Mouse (Mus musculus) thymus, postnatal 25 days (tissue): ENCODE results near the gene Grin2d.

ENCODE experiments used
- DNase-seq: peaks from one replicate; pipeline ENCODE4 v3.0.0; 2022

Gene Grin2d

DNA sequence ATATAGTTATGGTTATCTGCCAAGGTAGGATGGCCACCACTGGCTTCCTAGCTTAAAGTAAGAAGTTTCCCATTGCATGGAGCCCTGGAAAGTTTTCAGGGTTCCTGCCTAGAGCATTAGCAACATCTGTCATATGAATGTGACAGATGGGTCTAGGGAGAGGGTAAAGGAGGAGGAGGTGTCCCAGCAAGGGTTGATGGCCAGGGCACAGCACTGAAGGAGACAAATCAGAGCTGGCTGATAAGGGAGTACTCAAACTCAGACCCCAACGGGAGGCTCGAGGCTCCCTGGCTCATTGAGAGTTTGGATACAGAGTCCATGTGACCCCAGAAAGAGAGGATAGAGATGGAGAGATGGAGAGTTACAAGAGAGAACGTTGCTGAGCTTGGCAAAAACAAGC is 27.5 kb downstream of the Grin2d start:
- no peak for DNase-seq

DNA sequence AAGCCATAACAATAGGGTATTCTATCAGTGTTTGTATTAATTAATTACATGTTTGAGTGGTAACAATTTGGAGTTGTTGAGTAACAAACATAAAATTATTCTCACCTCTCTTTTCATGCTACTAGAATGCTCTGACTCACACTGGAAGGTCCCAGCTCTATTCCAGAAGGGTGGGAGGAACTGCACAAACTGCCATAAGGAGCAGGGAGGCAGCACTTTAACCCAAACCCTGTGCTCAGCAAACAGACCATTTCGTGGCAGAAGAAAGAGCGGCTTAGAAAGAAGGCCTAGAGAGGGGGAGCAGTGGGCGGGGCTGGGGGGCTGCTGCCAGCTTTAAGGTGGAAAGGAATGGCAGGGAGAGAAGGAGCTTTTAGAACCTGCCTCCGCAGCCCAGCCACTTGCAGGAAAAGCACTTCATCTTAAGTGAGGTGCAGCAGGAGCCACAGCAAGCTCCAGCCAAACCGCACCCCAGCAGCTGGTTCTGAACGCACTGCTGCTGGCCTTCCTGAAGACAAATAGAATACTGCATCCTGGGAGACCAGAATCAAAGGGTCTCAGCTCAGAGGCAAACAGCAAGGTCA is 29.6 kb downstream of the Grin2d start:
- DNase-seq, result no peak

DNA sequence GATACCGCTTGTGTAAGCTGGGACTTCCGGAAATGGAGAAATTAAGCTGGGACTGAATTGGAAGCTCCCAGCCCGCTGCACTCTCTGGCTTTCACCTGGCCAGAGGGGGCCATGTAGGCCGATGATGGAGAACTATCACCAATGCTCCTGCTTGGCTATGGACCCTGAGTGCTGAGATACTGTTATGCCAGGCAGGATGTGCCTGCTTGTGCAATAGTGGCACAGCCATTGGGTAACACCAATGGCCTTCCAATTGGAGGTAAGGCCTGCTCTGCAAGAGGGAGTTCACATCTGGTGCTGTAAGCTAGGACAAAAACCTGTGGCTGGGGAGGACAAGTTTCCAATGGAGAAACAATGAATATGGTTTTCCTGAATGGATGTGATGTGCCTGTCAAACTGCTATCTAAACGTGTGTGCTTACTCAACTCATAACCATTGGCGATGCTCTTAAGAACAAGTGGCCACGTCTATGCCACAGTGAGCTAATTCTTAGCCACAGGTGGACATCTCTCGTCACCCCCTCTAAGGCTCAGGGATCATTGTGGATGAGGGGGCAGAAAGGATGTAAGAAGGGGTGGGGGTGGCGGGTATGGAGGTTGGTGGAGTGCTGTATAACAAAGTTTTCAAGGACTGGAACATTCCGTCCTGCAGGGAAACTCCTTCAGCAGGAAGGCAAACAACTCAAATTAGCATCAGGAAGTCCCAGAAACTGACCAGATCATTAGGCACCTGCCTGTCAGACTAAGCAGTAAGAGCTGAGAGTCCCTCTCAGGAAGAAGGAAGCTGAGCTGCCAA is 35.0 kb downstream of the Grin2d start:
- DNase-seq, result no peak

DNA sequence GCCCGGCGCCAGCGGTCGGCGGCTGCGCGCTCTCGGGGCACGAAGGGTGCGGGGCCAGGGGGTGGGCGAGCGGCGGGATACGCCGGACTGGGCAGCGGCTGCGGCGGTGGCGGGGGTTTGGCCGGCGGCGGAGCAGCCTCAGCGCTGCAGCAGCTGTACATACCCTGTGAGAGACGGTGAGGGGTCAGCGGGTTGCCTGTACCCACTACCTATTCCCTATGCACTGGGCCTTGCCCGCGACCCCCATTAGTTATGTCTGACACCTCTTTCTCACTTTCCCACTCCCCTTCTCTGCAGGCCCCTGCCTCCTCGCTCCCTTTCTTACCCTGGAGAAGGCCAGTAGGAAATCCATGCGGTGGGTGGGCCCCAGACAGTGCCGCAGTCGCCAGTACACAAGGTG is 44.3 kb downstream of the Grin2d start:
- no peak for DNase-seq

DNA sequence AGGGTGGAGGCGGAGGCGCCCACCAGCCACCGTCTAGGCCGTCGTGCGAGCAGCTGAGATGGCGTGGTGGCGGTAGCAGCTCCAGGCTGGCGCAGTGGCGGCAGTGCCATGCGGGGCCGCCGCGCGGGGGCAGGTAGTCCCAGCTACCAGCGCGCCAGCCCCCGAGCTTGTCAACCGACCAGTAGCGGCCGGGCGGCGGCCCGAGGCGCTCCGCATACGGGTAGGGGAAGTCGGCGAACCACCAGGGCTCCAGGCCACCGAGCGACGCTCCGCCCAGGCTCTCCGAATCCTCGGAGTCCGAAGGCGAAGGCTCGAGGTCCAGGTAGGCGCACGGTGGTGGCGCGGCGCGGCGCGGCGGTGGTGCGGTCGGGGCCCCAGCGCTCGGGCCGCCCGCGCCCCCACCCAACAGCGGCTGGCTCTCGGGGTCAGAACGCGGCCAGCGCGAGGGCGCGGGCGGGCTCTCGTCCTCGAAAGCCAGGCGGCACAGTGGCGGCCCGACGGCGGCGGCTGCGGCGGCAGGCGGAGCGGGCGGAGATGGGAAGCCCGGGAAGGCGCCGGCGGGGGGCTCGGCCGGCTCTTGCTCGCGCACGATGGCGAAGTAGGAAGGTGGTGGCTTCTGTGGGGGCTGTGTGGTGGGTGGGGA is 44.9 kb downstream of the Grin2d start:
- no peak for DNase-seq

DNA sequence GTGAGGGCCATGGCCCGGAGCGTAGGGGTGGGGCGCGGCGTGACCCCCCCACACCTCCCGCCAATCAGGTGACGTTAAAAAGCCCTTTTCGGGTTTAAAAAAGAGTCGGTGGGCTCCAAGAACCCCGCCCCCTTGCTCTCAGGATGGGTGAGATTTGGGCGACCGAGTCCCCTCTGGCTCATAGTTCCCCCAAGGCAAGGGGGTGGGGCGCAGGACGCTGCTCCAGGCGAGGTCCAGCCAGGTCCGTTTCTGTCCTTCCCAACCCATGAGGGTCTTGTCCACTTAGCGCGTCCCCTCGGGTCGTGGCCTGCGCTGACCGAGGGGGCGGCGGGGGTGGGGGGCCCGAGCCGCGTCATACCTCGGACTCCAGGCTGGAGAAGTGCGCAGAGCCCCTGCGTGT is 45.8 kb downstream of the Grin2d start:
- DNase-seq, result no peak

DNA sequence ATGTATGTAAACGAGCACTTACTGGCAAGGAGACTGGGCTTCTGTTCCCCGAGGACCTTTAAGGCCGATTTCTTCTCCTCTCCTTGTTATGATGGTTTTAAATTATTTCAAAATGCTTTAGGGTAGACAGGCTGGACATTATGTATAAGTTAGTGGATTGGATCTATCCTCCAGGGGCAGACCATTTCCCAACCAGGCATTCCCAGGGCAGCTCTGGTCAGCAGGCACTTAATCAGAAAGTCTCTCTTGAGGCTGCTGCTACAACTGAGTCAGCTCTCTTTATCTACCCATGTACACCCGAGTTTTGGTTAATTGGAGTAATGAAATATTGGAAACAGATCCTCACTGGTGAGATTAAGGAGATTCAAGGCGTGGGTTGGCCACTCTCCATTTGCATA is 47.1 kb downstream of the Grin2d start:
- no peak for DNase-seq

DNA sequence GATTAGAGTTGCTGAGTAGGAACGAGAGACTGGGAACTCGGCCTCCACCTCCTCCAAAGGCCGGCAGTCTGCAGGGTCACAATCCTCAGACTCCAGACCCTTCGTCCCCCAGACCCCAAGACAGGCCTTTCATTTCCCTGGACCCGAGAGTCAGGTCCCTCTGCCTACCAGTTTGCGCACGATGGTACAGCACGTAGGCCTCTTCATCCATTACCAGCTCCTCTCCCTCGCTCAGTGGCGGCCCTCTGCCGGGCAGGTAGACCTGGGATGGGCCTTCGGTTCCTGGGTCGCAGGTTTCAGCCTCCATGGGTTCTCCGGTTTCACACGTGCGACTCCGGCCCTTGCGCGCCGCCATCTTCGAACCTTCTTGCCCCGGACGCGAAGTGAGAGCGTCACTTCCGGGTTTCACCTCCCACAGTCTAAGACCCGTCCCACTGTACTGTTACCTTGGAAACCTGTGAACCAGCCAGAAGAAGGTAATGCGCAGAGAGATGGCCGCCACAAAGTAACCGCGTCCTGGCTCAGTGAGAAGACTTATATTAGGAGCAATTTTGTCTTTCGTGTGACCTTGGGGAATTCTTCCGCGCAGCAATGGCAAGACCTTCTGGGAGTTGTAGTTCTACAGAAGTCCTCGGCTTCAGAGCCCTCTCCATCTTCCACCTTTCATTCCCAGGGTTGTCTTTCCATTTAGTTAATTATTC is 47.6 kb downstream of the Grin2d start, which contains the start of gene Grwd1:
Gene Grwd1, minus strand, starts transcription at position 518 of the 701 bp plus-strand sequence.
- peak; percentile 79 for DNase-seq

DNA sequence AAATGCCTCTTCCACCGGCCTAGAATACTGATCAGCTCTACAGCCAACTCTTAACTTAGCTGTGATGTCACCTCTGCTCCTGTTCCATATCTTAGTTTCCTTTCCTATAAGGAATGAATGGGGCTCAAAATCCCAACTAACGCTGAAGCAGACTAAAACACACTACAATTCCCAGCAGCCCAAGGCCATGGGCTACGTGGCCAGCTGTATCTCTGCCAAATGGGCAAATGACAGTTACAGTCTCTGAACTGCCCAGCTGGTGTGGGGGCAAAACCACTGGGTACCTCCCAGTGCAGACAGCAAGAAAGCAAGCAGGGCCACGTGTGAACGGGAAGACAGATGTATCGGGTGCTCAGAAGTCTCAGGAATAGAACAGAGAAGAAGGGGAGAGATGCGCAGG is 51.5 kb downstream of the Grin2d start:
- no peak for DNase-seq

DNA sequence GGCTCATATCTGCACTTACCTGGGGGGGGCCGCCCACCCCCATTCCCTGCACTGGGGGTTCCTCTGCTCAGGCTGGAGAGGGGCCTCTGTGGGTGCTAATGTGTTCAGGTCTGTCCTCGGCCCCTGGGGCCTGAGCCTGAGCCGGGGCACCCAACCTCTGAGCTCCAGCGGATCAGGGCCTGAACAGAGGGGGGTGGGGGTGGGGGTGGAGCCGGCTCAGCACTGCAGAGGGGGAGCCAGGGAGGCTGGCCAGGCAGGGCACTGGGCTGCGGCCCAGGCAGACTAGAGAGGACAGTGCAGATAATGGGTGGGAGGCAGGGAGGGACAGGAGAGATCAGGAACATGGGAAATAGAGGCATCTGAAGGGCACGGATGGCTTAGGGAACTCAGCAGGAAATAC is 53.6 kb downstream of the Grin2d start, which contains the start of gene Kcnj14:
Gene Kcnj14, minus strand, starts transcription at position 185 of the 400 bp plus-strand sequence.
- DNase-seq, result no peak

DNA sequence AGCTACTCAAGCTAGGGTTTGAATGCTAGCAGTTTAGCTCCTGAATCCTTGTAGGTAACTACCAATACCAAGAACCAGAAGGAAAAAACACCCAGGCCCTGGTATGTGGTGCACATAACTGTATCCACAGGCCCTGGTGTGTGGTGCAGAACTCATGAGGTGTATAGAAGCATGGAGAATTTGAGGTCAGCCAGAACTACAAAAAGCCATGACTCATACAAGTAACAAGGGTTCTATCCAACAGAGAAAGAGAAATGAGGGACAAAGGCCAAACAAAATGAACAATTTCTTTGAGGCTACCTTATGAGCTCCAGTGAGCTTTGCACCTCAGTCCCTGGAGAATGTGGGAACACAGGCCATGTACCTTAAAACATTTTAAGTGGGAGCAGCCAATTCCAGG is 57.3 kb downstream of the Grin2d start:
- no peak for DNase-seq

DNA sequence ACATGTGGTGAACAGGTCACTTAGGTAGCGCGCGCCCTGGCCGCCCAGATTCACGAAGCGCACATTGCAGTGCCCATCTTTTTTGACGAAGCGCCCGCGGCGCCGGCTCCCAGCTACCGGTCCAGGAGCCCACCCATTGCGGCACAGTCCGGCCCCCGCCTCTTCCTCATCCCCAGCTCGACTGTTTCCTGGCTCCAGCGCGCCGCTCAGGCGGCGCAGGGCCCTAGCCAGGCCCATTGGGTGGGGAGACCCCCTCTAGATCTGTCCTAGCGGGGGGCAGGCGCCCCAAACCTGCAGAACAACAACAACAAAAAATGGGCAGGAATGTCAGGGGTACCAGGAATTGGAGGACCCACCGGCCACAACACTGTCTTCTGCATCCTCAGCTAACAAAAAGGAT is 58.3 kb downstream of the Grin2d start:
- DNase-seq, result no peak

DNA sequence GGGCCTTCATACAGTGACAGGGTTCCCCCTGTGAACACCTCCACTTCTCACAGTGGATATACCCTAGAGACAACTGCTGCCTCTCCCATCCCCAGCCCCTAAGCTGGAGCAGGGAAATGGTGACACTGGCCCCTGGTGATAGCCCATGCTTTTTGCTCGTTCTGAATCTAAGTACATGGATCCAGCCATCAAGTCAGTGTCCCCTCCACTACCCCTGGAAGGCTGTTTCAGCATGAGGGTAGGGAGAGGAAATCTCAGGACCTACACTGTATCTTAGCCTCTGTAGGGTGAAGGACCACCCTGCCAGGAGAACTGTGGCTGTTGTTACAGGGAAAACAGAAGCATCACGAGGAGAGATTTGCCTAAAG is 62.2 kb downstream of the Grin2d start:
- DNase-seq, result no peak

DNA sequence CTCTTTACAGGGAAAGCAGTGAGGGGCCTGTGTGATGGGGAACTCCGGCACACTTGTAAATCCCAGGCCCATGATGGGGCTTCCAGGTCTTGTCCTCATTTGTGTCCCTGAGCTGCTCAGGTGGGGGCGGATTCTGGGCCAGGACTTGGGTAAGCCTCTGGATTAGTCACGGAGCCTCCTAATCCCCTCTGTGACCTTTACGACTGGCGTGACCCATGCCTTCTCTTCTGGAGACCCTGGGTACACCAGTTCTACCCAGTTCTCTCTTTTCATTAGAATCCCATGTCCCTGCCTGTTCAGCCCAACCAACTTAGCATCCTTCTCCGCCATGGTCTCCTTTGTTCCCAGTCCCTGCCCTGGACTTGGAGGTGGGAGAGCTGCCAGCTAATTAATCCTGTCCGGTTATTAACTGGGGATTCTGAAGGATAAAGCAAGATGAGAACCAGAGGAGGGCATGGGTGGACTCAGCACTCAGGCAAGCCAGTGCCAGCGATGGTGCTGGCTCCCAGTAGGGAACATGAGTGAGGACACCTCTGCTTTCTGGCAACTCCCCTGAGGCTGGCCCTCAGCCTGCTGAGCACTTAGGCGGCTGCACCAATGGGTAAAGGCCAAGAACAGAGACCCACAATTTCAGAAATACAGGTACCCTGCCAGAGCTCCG is 62.7 kb downstream of the Grin2d start:
- DNase-seq, result no peak

DNA sequence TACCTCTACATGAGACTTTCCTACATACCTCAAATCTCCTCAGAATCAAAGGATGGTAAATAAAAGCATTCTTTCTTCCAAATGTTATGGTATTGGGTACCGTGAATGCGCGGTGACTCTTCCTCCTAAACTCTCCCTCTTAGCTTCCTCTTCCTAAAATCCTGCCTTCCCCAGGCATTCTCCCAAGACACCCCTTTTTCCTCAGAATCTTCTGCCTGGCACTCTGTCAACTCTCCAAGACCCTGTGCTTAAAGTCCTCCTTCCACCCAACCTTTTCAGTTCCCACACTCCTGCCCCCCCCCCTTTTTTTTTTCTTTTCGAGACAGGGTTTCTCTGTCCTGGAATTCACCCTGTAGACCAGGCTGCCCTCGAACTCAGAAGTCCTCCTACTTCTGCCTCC is 63.3 kb downstream of the Grin2d start:
- DNase-seq, result no peak

DNA sequence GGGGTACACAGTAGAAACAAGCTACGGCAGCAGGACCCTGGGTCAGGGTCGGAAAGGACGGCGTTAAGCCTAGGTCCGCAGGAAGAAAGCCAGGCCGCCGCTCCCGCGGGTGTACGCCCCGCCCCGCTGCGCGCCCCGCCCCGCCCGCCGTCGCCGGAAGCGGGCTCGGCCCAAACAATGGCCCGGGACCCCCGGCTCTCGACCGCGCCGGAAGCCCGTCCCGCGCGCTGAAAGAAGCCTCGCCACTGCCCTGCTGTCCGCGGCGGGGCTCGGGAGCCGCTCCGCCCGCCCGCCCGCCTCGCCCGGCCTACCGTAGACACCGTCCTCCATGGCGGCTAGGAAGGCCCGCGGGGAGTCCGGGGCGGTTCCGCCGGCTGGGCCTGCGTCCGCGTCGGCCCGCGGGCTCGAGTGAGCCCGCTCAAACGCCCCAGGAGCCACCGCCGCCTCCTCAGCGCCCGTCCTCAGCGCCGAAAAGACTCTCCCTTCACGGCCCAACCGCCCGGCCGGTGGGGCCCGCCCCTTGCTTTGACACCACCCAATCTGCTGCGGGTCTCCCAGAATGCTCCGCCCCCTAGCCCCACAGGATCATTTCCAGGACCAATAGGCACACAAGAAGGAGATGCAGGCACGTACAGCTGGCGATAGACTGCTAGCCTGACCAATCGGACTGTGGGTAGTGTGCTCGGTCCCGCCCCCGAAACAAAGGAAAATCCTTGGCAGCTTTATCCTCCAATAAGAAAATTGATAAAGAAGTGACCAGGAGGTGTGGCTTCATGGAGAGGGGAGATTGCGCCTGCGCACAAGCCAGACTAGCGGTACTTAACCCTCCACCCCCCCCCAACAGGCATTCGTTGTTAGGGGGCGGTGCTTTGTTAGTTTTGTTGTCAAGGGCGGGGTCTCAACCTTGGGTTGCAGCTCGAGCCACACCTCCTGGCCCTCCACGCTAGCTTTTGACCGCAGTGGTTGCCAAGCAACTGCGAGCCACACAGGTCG is 64.1 kb downstream of the Grin2d start, which contains the start of gene Cyth2:
Gene Cyth2, minus strand, starts transcription at position 795 of the 993 bp plus-strand sequence.
- DNase-seq, result peak; percentile 100

DNA sequence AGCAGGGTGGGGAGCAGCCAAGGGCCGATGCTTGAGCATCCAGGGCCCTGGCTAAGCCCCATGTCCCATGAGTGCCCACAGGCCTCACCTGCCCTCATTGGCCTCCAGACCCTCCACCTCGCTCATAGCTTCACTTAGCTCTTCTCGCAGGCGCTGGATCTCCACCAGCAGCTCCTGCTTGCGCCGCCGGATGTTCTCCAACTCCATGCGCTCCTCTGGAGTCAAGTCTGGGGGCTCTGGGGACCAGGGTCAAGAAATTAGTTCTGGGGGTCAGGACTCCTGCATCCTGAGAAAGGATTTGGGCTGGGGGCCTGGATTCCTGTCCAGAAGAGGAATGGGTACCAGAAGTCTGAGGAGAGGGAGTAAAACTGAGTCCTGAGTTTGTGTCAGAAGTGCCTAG is 65.3 kb downstream of the Grin2d start:
- no peak for DNase-seq

DNA sequence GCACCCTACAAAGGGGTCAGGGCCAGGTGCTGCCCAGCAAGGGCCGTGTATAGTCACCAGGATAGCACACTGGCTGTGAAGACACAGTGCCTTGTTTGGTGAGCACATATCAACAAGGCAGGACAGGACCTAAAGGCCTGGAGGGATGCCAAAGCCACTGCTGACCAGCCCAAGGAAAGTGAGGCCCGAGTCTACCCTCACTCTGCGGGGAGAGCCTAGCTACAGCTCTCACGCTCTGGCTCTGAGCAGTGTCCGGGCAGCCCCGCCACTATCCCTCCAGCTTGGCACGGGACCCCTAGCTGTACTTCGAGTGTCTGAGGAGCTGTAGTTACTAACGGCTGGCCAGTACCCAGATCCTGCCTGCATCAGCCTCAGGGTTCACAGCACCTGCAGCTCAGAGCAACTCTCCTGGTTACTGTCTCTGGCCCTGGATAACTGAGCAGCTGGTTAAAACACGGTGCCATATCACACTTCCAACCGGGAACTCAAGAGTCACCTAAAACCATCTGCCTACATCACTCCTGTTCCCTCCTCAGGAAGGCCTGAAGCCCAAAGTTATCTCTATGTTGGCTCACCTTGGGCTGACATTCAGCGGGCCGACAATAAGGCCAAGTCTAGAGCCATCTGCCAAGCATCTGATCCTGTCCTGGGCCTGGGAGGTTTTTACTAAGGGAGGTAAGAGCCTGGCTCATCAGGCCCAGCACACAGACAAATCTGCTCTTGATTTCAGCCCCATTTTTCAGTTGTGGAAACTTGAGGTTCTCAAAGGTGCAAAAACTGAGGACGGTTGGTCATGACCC is 68.7 kb downstream of the Grin2d start:
- no peak for DNase-seq

DNA sequence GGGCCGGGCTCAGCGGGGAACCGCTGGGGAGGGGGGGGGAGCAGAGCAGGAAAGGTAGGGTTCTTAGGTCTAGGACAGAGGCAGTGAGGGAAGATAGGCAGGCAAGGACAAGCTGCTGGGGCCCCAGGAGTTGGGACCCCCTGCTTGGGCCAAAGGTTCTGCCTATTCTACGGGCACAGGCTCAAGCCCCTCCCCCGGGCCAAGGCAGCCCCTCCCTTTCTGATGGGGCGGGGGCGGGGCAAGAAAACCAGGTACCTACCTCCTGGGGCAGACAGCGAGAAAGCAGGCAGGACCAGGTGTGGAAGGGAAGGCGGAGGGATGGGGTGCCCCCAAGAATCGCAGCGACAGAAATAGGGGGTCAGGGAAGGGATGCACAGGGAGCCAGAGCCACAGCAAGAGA is 69.7 kb downstream of the Grin2d start:
- no peak for DNase-seq

DNA sequence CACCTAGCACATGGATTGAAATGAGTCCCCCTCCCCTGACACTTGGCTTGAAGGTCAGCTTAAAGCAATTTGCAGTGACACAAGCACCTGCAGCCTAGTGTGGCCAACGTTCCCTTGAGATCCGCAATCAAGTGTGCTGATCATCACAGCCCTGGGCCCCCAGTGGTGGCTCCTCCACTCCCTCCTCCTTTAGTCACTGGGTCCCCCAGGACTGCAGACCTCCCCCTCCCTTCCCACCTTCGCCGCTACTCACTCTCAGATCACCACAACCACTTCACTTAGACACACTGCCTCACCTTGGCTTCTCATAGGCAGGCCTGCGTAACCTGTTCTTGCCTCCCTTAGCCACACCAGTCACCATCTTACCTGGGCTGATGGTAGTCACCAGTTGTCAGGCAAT is 72.2 kb downstream of the Grin2d start:
- no peak for DNase-seq

DNA sequence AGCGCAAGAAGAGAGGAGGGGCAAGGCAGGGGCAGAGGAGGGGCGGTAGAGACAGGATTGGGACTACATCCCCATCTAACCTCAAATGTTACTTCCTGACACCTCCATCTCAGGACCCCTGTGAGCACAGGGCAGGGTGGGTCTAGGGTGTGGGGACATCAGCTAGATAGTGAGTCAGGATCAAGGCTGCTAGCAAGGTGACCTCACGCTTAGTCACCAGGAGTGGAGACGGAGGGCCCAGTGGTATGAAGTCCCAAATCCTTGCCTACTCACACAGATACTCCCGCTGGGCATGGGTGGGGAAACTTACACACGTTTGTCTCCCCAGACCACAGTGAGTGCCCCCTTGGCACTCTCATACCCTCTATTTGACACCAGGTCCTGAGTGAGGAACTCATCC is 75.6 kb downstream of the Grin2d start:
- no peak for DNase-seq
